Mouse (Mus musculus): Measurements from ENCODE around the gene Zdhhc1. TPM values are rescaled to one million over a fixed set of nuclear protein-coding genes. Genes with fewer than 3 reads are reported as not detected.
A peak's percentile ranks its signal among the peaks of the same experiment; 100 is the strongest.

Gene Zdhhc1
- total RNA-seq, 1 experiment, result 3.2 TPM

GRCm38 (mm10) chr8:105483212-105484029, 13.3 kb downstream of the Zdhhc1 start:
- Histone ChIP-seq H3K4me3 (ENCODE audit: insufficient read depth in 1 of 2, low read depth in 1 of 2, low read length in 2 of 2, poor library complexity in 1 of 2, severe bottlenecking in 1 of 2) (no peak overlapping the region), H3K27ac (ENCODE audit: insufficient read depth, low read depth, low read length, poor library complexity, severe bottlenecking) (no peak overlapping the region), H3K9ac (ENCODE audit: insufficient read depth, low read depth, low read length, poor library complexity, severe bottlenecking) (no peak overlapping the region), H3K4me1 (ENCODE audit: control insufficient read depth in 2 of 2, insufficient read depth in 2 of 2, low read length in 2 of 2, poor library complexity in 1 of 2) (peaks cover 5 to 17% of the 10 kb centered on the region in 2 experiments; a peak in 3 of 4 replicates), H3K36me3 (ENCODE audit: control insufficient read depth, insufficient read depth, low read length, poor library complexity, severe bottlenecking) (no peaks in the 10 kb centered on the region), H3K9me3 (ENCODE audit: control insufficient read depth, insufficient read depth, low read depth, low read length) (no peaks in the 10 kb centered on the region)
- no peak for DNase-seq (ENCODE audit: low read depth, low spot score)
- in situ Hi-C loops (cut with MboI; ENCODE audit: low sequenced_read_pairs in 2 of 2, unreplicated experiment in 2 of 2), result no loop called here
- TF ChIP-seq HCFC1 (IDR thresholded peaks at IDR 0.05; ENCODE audit: borderline replicate concordance, insufficient read depth, low read length) (no peak), CHD2 (IDR thresholded peaks at IDR 0.05; ENCODE audit: low read depth, low read length) (no peak), ZNF384 (IDR thresholded peaks at IDR 0.05; ENCODE audit: low read depth, low read length) (no peak), ZC3H11A (IDR thresholded peaks at IDR 0.05; ENCODE audit: borderline replicate concordance, low read depth, low read length) (no peak), MAFK (IDR thresholded peaks at IDR 0.05; ENCODE audit: insufficient read depth, low read depth, low read length) (no peak)

GRCm38 (mm10) chr8:105482123-105482522, 14.6 kb downstream of the Zdhhc1 start:
- TF ChIP-seq MAFK (IDR thresholded peaks at IDR 0.05; ENCODE audit: insufficient read depth, low read depth, low read length), result no peak
- no peak for TF ChIP-seq CHD2 (IDR thresholded peaks at IDR 0.05; ENCODE audit: low read depth, low read length)
- no peaks in the 10 kb centered on the region for H3K9me3 ChIP-seq (ENCODE audit: control insufficient read depth, insufficient read depth, low read depth, low read length)
- peak overlapping the region; percentile 87; the same call in 1 of the 2 replicates for H3K27ac ChIP-seq (ENCODE audit: insufficient read depth, low read depth, low read length, poor library complexity, severe bottlenecking)
- H3K36me3 ChIP-seq (ENCODE audit: control insufficient read depth, insufficient read depth, low read length, poor library complexity, severe bottlenecking), result no peaks in the 10 kb centered on the region
- DNase-seq (ENCODE audit: low read depth, low spot score), result no peak
- H3K4me3 ChIP-seq (ENCODE audit: insufficient read depth in 1 of 2, low read depth in 1 of 2, low read length in 2 of 2, poor library complexity in 1 of 2, severe bottlenecking in 1 of 2), result no peak overlapping the region
- no peak overlapping the region; the same call in 1 of the 2 replicates for H3K9ac ChIP-seq (ENCODE audit: insufficient read depth, low read depth, low read length, poor library complexity, severe bottlenecking)
- H3K4me1 ChIP-seq (ENCODE audit: control insufficient read depth in 2 of 2, insufficient read depth in 2 of 2, low read length in 2 of 2, poor library complexity in 1 of 2), result peaks cover 5 to 20% of the 10 kb centered on the region in 2 experiments; a peak in 3 of 4 replicates
- in situ Hi-C loops (cut with MboI; ENCODE audit: low sequenced_read_pairs in 2 of 2, unreplicated experiment in 2 of 2), result no loop called here

- Histone ChIP-seq H3K4me1 (ENCODE audit: control insufficient read depth in 2 of 2, insufficient read depth in 2 of 2, low read length in 2 of 2, poor library complexity in 1 of 2) (peaks cover 5 to 23% of the 10 kb centered on the region in 2 experiments), H3K36me3 (ENCODE audit: control insufficient read depth, insufficient read depth, low read length, poor library complexity, severe bottlenecking) (no peaks in the 10 kb centered on the region), H3K4me3 (ENCODE audit: insufficient read depth in 1 of 2, low read depth in 1 of 2, low read length in 2 of 2, poor library complexity in 1 of 2, severe bottlenecking in 1 of 2) (no peak overlapping the region), H3K9me3 (ENCODE audit: control insufficient read depth, insufficient read depth, low read depth, low read length) (no peaks in the 10 kb centered on the region), H3K9ac (ENCODE audit: insufficient read depth, low read depth, low read length, poor library complexity, severe bottlenecking) (peak overlapping the region; percentile 27; the same call in 1 of the 2 replicates), H3K27ac (ENCODE audit: insufficient read depth, low read depth, low read length, poor library complexity, severe bottlenecking) (peak overlapping the region; percentile 87)
- DNase-seq (ENCODE audit: low read depth, low spot score), result peak; percentile 89
- TF ChIP-seq MAFK (IDR thresholded peaks at IDR 0.05; ENCODE audit: insufficient read depth, low read depth, low read length), result no peak
- TF ChIP-seq ZNF384 (IDR thresholded peaks at IDR 0.05; ENCODE audit: low read depth, low read length), result no peak
- no peak for TF ChIP-seq HCFC1 (IDR thresholded peaks at IDR 0.05; ENCODE audit: borderline replicate concordance, insufficient read depth, low read length)
- TF ChIP-seq CHD2 (IDR thresholded peaks at IDR 0.05; ENCODE audit: low read depth, low read length), result no peak
- TF ChIP-seq ZC3H11A (IDR thresholded peaks at IDR 0.05; ENCODE audit: borderline replicate concordance, low read depth, low read length), result 0 out of 2 replicates have a peak, but pooled peaks have one; percentile 24
- in situ Hi-C loops (cut with MboI; ENCODE audit: low sequenced_read_pairs in 2 of 2, unreplicated experiment in 2 of 2), result no loop called here
Measured at GRCm38 (mm10) chr8:105481453-105481852, 15.2 kb downstream of the Zdhhc1 start.

DNA sequence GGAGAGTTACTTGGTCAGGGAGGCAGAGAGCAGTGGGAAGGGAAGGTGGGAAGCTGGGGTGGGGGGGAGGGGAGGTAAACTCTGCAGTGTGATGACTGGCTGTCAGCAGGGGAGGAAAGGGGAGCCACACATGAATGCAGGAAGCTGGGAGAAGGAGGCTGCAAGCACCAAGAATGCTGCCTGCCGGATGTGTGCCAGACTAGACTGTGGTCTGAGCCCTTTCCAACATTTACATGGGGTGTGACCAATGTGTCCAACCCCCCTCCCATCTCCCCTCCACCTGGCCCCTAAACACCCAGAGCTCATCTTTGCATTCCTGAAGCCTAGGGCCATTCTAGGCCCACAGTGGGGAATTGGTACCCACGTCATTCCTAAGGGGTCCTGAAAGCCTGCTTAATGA, 15.7 kb downstream of the Zdhhc1 start:
- Histone ChIP-seq H3K27ac (ENCODE audit: insufficient read depth, low read depth, low read length, poor library complexity, severe bottlenecking) (peak overlapping the region; percentile 87), H3K9ac (ENCODE audit: insufficient read depth, low read depth, low read length, poor library complexity, severe bottlenecking) (peak overlapping the region; percentile 27; the same call in 1 of the 2 replicates), H3K4me3 (ENCODE audit: insufficient read depth in 1 of 2, low read depth in 1 of 2, low read length in 2 of 2, poor library complexity in 1 of 2, severe bottlenecking in 1 of 2) (no peak overlapping the region), H3K36me3 (ENCODE audit: control insufficient read depth, insufficient read depth, low read length, poor library complexity, severe bottlenecking) (no peaks in the 10 kb centered on the region), H3K9me3 (ENCODE audit: control insufficient read depth, insufficient read depth, low read depth, low read length) (no peaks in the 10 kb centered on the region), H3K4me1 (ENCODE audit: control insufficient read depth in 2 of 2, insufficient read depth in 2 of 2, low read length in 2 of 2, poor library complexity in 1 of 2) (peaks cover 5 to 23% of the 10 kb centered on the region in 2 experiments)
- TF ChIP-seq MAFK (IDR thresholded peaks at IDR 0.05; ENCODE audit: insufficient read depth, low read depth, low read length) (no peak), CHD2 (IDR thresholded peaks at IDR 0.05; ENCODE audit: low read depth, low read length) (no peak), ZC3H11A (IDR thresholded peaks at IDR 0.05; ENCODE audit: borderline replicate concordance, low read depth, low read length) (no peak), HCFC1 (IDR thresholded peaks at IDR 0.05; ENCODE audit: borderline replicate concordance, insufficient read depth, low read length) (no peak), ZNF384 (IDR thresholded peaks at IDR 0.05; ENCODE audit: low read depth, low read length) (no peak)
- in situ Hi-C loops (cut with MboI; ENCODE audit: low sequenced_read_pairs in 2 of 2, unreplicated experiment in 2 of 2), result no loop called here
- DNase-seq (ENCODE audit: low read depth, low spot score), result peak; percentile 45

Data from ES-E14 (cell line).